Mouse (Mus musculus): ENCODE results near the gene Rplp1.

The Rplp1 gene

GRCm38 (mm10) chr9:61877373-61878112, 36.8 kb downstream of the Rplp1 start:
- peak; percentile 83 for DNase-seq (ENCODE audit: low read depth, low spot score)

GRCm38 (mm10) chr9:61873325-61873724, 41.0 kb downstream of the Rplp1 start:
- no peak for DNase-seq (ENCODE audit: low read depth, low spot score)

GRCm38 (mm10) chr9:61872246-61872941, 41.9 kb downstream of the Rplp1 start:
- no peak for DNase-seq (ENCODE audit: low read depth, low spot score)

GRCm38 (mm10) chr9:61871839-61872238, 42.5 kb downstream of the Rplp1 start:
- DNase-seq (ENCODE audit: low read depth, low spot score): no peak

GRCm38 (mm10) chr9:61867659-61868058, 46.7 kb downstream of the Rplp1 start:
- DNase-seq (ENCODE audit: low read depth, low spot score): no peak
